Mouse (Mus musculus) heart, embryonic 14.5 days (tissue): ENCODE results near the gene Uvssa. TPM values are rescaled to one million over a fixed set of nuclear protein-coding genes. Genes with fewer than 3 reads are reported as not detected.

Experiments used
- ATAC-seq: fragments of 200-750 bp; cut with Nextera tagmentation; 2 replicates; pipeline ENCODE4 v1.8.0; 2017; ENCODE audit warnings: low read depth, moderate TSS enrichment; ENCODE audit not compliant: insufficient number of reproducible peaks, insufficient read depth, low FRiP score
- H3K27ac ChIP-seq, 2 experiments: fragments of 200-500 bp in 1 of 2; fragments of 300-500 bp in 1 of 2; sonication (generic) in 1 of 2; replicated peaks in 1 of 2; 2 replicates each; pipeline ENCODE4 v1.5.1; 2012 to 2014; ENCODE audit warnings: low read depth in 2 of 2, low read length in 2 of 2, control low read depth in 1 of 2, mild to moderate bottlenecking in 1 of 2, mixed read lengths in 1 of 2; ENCODE audit not compliant: control insufficient read depth in 1 of 2, insufficient read depth in 1 of 2
- H3K27me3 ChIP-seq: fragments of 300-500 bp; sonication (generic); 2 replicates; pipeline ENCODE4 v1.6.1; 2014; ENCODE audit warnings: mild to moderate bottlenecking, low read length, control low read depth; ENCODE audit not compliant: control insufficient read depth, insufficient read depth
- H3K36me3 ChIP-seq: fragments of 300-500 bp; sonication (generic); 2 replicates; pipeline ENCODE4 v1.6.1; 2014; ENCODE audit warnings: mild to moderate bottlenecking, control low read depth, low read length, mixed read lengths; ENCODE audit not compliant: control insufficient read depth, insufficient read depth
- H3K4me1 ChIP-seq, 2 experiments: fragments of 200-500 bp in 1 of 2; fragments of 300-500 bp in 1 of 2; sonication (generic) in 1 of 2; 2 replicates each; pipeline ENCODE4 v1.6.1; 2012 to 2014; ENCODE audit warnings: low read length in 2 of 2, control low read depth in 1 of 2, mixed read lengths in 1 of 2; ENCODE audit not compliant: control insufficient read depth in 2 of 2, insufficient read depth in 2 of 2
- H3K4me2 ChIP-seq: fragments of 300-500 bp; sonication (generic); 2 replicates; pipeline ENCODE4 v1.6.1; 2014; ENCODE audit warnings: mild to moderate bottlenecking, low read length
- H3K4me3 ChIP-seq, 2 experiments: fragments of 200-500 bp in 1 of 2; fragments of 300-500 bp in 1 of 2; sonication (generic) in 1 of 2; 2 replicates each; pipeline ENCODE4 v1.5.1; 2012 to 2014; ENCODE audit warnings: low read length in 2 of 2, mild to moderate bottlenecking in 2 of 2, control low read depth in 1 of 2, low read depth in 1 of 2, moderate library complexity in 1 of 2; ENCODE audit not compliant: control insufficient read depth in 1 of 2, insufficient read depth in 1 of 2
- H3K9ac ChIP-seq: fragments of 300-500 bp; sonication (generic); 2 replicates; pipeline ENCODE4 v1.6.1; 2014; ENCODE audit warnings: mild to moderate bottlenecking, low read length
- H3K9me3 ChIP-seq: fragments of 300-500 bp; sonication (generic); 2 replicates; pipeline ENCODE4 v1.6.1; 2016; ENCODE audit warnings: low read length, control low read depth; ENCODE audit not compliant: control insufficient read depth
- WGBS: fragments of 180-500 bp; shearing (Covaris S2); extraction: QIAGEN DNeasy Blood & Tissue Kit; methylation state at CpG from one replicate; pipeline ENCODE4 v1.1.7; 2014; 5-methylcytosine and 5-hydroxymethylcytosine counted together
- polyA plus RNA-seq: library from polyadenylated mRNA; unstranded; fragments of >200 nt; fragmentation: Nextera tagmentation; extraction: Ambion mirVana; gene quantifications from 2 replicates; pipeline ENCODE4 v1.2.1, GENCODE M21; 2014

Uvssa gene
- polyA plus RNA-seq, 1 experiment from 2014 or later = 4.5 TPM

DNA sequence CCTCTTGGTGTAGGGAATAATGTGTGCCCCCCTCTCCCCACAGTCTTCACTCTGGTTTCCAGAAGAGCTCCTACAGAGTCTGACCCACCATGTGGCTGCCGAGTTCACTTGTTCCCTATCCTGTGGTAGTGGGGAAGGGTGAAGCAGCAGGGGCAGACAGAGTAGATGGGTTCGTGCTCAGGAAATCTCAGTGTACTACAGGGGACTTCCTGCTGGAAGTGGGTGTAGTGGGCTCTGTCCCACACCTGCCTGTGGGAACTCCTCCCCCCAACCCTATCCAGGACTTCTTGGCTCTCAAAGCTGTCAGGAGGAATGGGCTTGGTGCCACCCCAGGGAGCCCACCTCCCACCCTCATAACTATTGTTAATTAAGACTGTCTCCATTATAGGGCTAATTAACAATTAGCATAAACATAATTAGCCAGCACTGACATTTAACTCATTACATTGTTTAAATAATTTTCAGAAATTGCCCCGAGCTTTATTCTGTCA, 79.8 kb downstream of the Uvssa start:
- ATAC-seq = no peak

DNA sequence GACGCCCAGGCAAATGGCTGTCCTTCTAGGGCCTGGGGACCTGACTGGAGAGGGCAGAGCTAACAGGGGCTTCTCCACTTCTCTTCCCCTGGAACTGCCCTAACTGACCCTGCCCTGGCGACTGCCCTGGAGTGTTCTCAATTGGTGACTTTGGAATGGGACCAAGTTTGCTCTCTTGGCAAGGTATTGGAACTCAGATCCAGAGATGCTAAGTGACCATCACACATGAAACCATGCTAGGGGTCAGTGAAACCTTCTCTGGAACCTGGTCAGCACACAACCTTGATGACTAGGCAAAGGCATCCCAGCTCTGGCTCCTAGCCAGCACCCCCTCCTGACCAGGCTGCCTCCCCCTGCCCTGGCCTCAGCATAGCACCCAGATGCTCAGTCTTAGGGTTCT, 80.8 kb downstream of the Uvssa start:
- H3K4me1 ChIP-seq = no peaks in the 10 kb centered on the region
- no peak overlapping the region for H3K4me2 ChIP-seq
- no peaks in the 10 kb centered on the region for H3K9me3 ChIP-seq
- H3K4me3 ChIP-seq = no peak overlapping the region
- H3K27me3 ChIP-seq = 0 out of 2 replicates have a peak, but pooled peaks cover 5% of the 10 kb centered on the region
- no peaks in the 10 kb centered on the region for H3K36me3 ChIP-seq
- H3K27ac ChIP-seq = no peak overlapping the region
- no peak for ATAC-seq
- 49% methylated on average over 2 of the region's 2 CpGs for WGBS
- no peak overlapping the region for H3K9ac ChIP-seq

More for the DNA sequence above, 79.8 kb downstream of the Uvssa start:
- Histone ChIP-seq H3K4me1 (no peaks in the 10 kb centered on the region), H3K36me3 (no peaks in the 10 kb centered on the region), H3K4me2 (no peak overlapping the region), H3K4me3 (no peak overlapping the region), H3K27ac (no peak overlapping the region), H3K27me3 (0 out of 2 replicates have a peak, but pooled peaks cover 9% of the 10 kb centered on the region), H3K9me3 (no peaks in the 10 kb centered on the region), H3K9ac (no peak overlapping the region)
- WGBS = 63% methylated on average over 3 of the region's 3 CpGs

DNA sequence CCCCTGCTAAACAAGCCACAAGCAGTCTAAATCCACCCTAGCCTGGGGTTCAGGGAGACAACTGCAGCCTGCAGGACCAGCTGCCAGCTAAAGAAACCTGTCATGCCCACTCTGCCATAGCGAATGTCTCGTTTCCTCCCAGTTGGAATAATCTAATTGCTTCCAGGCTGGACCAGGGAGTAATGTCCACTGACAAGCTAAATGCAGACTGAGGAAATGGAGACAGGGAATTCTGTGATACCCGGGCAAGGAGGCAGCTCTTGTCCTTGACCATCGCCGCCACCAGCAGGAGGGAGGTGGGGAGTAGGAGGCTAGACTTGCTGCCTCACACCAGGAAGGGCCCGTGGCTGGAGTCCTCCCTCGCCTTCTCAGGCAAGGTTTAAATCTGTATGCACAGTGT, 86.0 kb downstream of the Uvssa start:
- no peak overlapping the region for H3K27ac ChIP-seq
- peaks cover 18% of the 10 kb centered on the region; the same call in 1 of the 2 replicates for H3K27me3 ChIP-seq
- H3K36me3 ChIP-seq = no peaks in the 10 kb centered on the region
- 0 out of 4 replicates have a peak, but pooled peaks cover 0 to 2% of the 10 kb centered on the region in 2 experiments for H3K4me1 ChIP-seq
- H3K4me3 ChIP-seq = no peak overlapping the region
- H3K9ac ChIP-seq = no peak overlapping the region
- no peak overlapping the region for H3K4me2 ChIP-seq
- no peaks in the 10 kb centered on the region for H3K9me3 ChIP-seq
- 64% methylated on average over 7 of the region's 7 CpGs for WGBS
- no peak for ATAC-seq

DNA sequence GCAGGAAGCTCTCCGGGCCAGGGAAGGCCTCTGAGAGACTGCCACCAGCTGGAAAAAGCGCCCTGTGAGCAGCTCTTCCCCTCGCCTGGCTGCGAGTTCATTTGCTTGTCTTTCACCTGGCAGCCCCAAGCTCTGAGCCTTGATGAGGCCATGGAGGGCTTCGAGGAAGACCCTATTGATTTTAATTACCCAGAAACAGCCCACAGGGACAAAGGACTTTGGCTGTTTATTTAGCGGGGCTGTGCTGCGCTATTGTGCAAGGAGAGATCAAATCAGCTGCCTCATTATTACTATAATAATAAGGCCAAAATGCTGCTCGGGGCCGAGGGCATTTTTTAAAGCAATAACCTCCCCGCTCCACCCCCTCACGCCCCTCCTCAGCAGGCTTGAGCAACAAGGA, 87.1 kb downstream of the Uvssa start:
- WGBS = 64% methylated on average over 11 of the region's 11 CpGs
- H3K36me3 ChIP-seq = no peaks in the 10 kb centered on the region
- no peak for ATAC-seq

More for the DNA sequence above, 87.1 kb downstream of the Uvssa start:
- Histone ChIP-seq H3K9ac (no peak overlapping the region), H3K27ac (no peak overlapping the region), H3K4me2 (no peak overlapping the region), H3K27me3 (peaks cover 18% of the 10 kb centered on the region; the same call in 1 of the 2 replicates), H3K4me3 (no peak overlapping the region), H3K9me3 (no peaks in the 10 kb centered on the region), H3K4me1 (0 out of 4 replicates have a peak, but pooled peaks cover 0 to 2% of the 10 kb centered on the region in 2 experiments)

Other genes starting within 250 kb of the Uvssa start
- gene Spon2, start 160.1 kb upstream of the Uvssa start, polyA plus RNA-seq = 72.8 and 79.4 TPM in 2 replicates
- gene Ctbp1, start 103.6 kb upstream of the Uvssa start, polyA plus RNA-seq = 238 and 245 TPM in 2 replicates
- gene Maea, start 43.0 kb upstream of the Uvssa start, polyA plus RNA-seq = 133 and 140 TPM in 2 replicates
- not detected in 2 replicates for gene Nkx1-1, start 55.4 kb downstream of the Uvssa start, polyA plus RNA-seq